Mouse (Mus musculus) ES-Bruce4 (cell line): Measurements from ENCODE around the gene Cdkal1.

ENCODE experiments used
- CTCF ChIP-seq: IDR thresholded peaks from one replicate; pipeline ENCODE4 v1.8.1; 2011; ENCODE audit warnings: low read depth, low read length
- EP300 ChIP-seq: IDR thresholded peaks from 2 replicates; pipeline ENCODE4 v1.6.1; 2011; ENCODE audit warnings: low read depth, low read length; ENCODE audit not compliant: insufficient read depth
- POLR2A ChIP-seq: IDR thresholded peaks from one replicate; pipeline ENCODE4 v1.8.1; 2011; ENCODE audit warnings: low read length; ENCODE audit not compliant: insufficient read depth

GRCm38 (mm10) chr13:29826041-29826440 lies 29.4 kb downstream of the Cdkal1 start:
- no peak for TF ChIP-seq CTCF
- no peak for TF ChIP-seq POLR2A
- TF ChIP-seq EP300, result no peak
